Mouse (Mus musculus): ENCODE results near the gene Psmc6.

Gene Psmc6

GRCm38 (mm10) chr14:45329018-45329588 is 485 bp upstream of the Psmc6 start:
- ATAC-seq (ENCODE audit: insufficient number of reproducible peaks, low FRiP score, low TSS enrichment): peak; percentile 60

- ATAC-seq (ENCODE audit: insufficient number of reproducible peaks, low FRiP score, low TSS enrichment): peak; percentile 97
Observed at GRCm38 (mm10) chr14:45350931-45351859, 21.6 kb downstream of the Psmc6 start, which contains the start of gene Styx. Gene Styx, plus strand, starts transcription at chr14:45351093.

DNA sequence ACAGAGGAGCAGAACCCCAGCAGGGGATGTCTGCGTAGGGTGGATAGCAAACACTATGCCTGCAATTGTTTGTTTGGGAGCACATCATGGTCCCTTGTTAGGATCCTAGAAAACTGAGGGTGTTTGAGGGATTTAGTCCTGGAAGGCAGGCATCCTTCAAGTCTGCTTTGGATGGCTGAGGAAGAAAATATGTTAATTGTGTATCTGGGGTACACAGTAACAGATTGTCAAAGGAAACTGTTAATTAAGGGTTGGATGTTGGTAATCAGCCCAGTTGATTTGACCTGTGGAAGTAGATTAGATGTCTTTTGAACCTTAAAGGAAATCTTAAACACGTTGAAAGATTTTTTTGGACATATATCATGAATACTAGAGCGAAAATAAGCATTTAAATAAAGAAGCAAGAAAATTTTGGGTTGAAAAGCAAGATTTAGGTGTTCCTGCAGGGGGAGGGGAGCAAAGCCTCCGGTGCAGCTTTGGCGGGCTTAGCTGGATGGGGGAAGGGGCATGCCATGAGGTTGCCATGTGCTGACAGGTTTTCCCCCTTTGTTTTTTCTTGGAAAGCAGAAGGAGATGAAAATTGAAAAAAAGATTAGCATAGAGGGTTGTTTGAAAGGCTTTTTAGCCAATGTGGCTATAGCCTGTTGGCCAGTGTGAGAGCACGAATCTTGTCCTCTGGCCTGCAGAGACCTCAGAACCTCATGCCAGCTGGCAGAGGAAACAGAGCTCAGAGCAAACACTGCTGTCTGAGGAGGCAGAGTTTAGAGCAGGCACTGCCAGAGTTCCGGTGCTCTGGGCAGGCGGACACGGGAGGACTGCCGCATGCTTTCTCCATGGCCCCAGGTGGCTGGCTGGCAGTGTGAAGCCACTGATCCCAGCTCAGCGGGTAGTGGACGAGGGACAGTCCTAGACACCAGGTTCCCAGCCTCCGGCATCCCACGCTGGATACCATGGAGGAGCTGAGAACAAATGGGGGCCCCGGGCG is 34.9 kb downstream of the Psmc6 start:
- ATAC-seq (ENCODE audit: insufficient number of reproducible peaks, low FRiP score, low TSS enrichment): peak; percentile 97

- no peak for ATAC-seq (ENCODE audit: insufficient number of reproducible peaks, low FRiP score, low TSS enrichment)
Observed at GRCm38 (mm10) chr14:45365196-45365587, 35.6 kb downstream of the Psmc6 start.

- ATAC-seq (ENCODE audit: insufficient number of reproducible peaks, low FRiP score, low TSS enrichment): no peak
Observed at GRCm38 (mm10) chr14:45378771-45379170, 49.2 kb downstream of the Psmc6 start.

- ATAC-seq (ENCODE audit: insufficient number of reproducible peaks, low FRiP score, low TSS enrichment): no peak
Observed at GRCm38 (mm10) chr14:45380756-45381155, 51.2 kb downstream of the Psmc6 start.

DNA sequence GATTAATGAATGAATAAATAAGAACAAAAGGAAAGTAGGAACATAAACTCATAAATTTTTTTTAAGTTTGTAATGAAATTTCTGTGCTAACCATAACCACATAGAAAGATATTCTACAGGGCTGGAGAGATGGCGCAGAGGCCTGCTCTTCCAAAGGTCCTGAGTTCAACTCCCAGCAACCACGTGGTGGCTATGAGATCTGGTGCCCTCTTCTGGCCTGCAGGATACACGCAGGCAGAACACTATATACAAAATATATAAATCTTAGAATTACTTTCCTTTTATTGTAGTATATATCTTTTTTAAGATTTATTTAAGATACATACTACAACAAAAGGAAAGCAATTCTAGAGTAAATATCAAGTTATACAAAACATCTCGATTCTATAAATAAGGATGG is 53.3 kb downstream of the Psmc6 start:
- ATAC-seq (ENCODE audit: insufficient number of reproducible peaks, low FRiP score, low TSS enrichment): no peak

GRCm38 (mm10) chr14:45385596-45385995 is 56.0 kb downstream of the Psmc6 start:
- ATAC-seq (ENCODE audit: insufficient number of reproducible peaks, low FRiP score, low TSS enrichment): no peak

DNA sequence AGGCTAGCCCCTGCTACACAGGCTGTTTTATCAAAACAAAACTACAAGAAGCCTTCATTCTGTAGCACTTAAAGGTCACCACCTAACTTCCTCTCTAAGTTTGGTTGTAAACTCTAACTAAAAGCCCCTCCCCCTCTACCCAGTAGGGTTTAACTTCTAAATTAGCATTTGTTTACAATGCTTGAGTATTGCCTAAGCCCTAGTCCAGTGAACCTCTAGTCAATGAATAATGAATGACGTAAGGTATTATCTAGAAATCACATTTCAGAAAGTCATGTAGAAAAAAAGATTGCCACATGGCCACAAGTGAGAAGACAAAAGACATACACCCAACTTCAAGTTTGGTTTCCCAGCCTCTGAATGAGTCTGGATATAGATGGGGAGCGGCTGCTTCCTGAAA is 57.9 kb downstream of the Psmc6 start:
- no peak for ATAC-seq (ENCODE audit: insufficient number of reproducible peaks, low FRiP score, low TSS enrichment)

- ATAC-seq (ENCODE audit: insufficient number of reproducible peaks, low FRiP score, low TSS enrichment): peak; percentile 97
Observed at GRCm38 (mm10) chr14:45388345-45389181, 59.0 kb downstream of the Psmc6 start.

GRCm38 (mm10) chr14:45389194-45389593 is 59.6 kb downstream of the Psmc6 start:
- no peak; the same call in none of the 2 replicates for ATAC-seq (ENCODE audit: insufficient number of reproducible peaks, low FRiP score, low TSS enrichment)

Measured in cerebellum, adult (tissue).